Mouse (Mus musculus) heart, postnatal 36 days (tissue): ENCODE results near the gene Lrrc18. TPM values are rescaled to one million over a fixed set of nuclear protein-coding genes. Genes with fewer than 3 reads are reported as not detected.

Experiments
- DNase-seq, 2 experiments: peaks; one replicate each; pipeline ENCODE4 v3.0.0; 2021 to 2022
- intact Hi-C: fragments of 180-260 bp; cut with DNase I; formaldehyde crosslinking; loops from one replicate; pipeline ENCODE4 v1.15.1; 2025
- total RNA-seq, 2 experiments: library from RNA; stranded (reverse); gene quantifications; 2 replicates each; pipeline ENCODE4 v1.2.3; 2021

Lrrc18 gene
- total RNA-seq, 2 experiments from 2014 or later = 0.35 to 0.36 TPM

DNA sequence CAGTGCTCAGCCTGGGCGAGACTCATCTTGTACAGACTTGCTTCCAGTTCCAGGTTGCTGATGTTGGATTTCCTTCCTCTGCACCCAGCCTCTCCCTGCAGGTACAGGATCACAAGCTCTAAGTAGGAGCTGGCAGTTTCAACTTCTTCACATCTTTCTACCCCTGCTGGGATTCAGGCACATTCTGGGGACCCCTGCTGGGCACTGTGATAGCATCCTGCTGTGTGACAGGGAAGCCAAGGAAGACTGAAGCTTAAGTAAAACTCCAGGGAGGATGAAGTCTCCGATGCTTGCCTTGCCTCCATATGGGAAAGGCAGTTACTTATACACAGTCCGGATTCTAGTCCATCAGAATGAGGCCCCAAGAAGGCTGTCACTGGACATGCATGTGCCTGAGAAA is 45.6 kb downstream of the Lrrc18 start:
- no peak for DNase-seq
- intact Hi-C loops = no loop called here

DNA sequence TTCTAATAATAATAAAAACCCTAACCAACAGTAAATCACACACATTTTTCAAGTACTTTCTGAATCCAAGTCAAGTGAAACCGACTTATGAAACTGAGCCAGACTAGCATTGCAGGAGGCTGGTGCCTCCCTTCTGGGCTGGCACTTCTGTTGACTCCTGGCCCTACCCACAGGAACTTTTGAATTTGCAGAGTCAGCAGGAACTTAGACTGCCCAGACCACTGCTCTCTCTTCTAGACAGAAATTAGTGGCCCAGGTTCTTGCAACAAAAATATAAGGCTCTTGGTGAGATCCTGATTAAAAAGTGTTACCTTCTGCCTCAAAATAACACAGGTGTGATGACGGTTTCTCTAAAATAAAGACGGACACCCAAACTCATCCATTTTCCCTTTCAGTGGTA is 54.0 kb downstream of the Lrrc18 start:
- no peak for DNase-seq
- intact Hi-C loops = no loop called here

DNA sequence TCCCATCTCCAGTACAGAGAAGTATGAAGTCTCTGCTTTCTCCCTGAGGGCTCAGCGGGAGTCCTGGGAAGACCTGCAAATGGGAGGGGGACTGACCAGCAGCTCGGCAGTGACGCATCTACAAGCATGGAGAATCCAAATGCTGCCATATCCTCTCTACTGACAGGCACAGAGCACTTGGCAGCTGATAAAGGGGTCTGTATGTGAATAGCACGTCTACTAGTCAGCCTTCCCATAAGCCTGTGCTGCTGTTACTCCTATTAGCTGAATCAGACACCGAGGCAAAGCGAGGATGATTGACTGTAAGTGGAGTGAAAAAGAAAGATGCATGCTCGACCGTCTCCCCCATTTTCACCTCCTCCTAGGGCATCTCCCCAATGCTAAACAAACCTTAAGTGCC is 62.3 kb downstream of the Lrrc18 start:
- no peak for DNase-seq
- intact Hi-C loops = no loop called here

DNA sequence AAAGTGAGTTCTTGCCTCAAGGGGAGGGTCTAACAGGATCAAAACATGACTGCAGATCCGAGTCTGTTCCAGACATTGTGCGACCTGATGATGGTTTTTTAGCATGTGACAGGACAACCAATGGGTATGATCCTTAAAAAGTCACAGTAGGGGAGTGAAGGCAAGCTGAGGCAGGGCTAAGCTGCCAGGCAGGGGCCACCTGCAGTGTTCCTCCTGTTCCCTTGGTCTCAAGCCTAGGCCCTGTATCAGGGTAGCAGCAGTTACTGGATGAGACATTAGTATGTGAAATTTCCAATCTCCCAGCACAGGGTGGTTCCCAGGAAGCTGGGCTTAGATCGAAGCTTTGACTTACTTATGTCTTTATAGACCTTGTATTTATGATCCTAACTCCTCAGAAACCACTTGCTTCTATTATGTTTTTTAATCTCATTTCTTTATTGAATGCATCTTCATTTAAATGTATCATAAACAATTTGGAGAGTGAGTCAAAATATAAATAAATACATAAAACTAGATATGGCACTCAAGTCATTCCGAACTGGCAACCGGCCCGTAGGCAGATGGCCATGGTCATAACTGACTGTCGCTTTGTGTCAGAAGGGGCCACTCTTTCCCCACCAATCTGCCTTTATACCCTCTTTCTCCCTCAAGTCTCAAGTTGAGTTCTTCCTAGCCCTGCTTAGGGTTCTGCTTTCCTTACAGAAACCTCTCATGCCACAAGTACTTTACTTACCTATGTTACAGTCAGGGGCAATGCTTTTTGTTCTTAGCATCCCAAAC is 67.9 kb downstream of the Lrrc18 start:
- DNase-seq = no peak
- intact Hi-C loops = no loop called here

DNA sequence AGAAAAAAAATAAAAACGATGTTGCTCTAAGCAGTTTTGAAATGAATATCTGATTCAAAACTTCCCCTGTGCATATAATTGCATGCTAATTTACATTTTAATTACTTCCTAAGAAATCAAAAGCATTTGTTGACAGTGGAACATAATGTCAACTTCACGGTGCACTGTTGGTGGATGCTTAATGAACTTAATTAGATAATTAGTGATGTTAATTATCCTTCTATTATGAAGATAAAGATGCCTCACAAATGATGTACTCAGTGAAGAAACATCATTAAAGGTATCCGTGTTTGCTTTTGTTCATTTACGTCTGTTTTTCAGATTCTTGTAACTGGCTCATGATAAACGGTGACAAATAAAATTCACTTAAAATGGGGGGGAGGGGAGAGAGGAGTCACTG is 71.8 kb downstream of the Lrrc18 start:
- no peak for DNase-seq
- intact Hi-C loops = no loop called here

Other genes starting within 250 kb of the Lrrc18 start
- gene Tmem273, start 205.4 kb upstream of the Lrrc18 start, total RNA-seq = under 1 TPM; 0.97 to 0.98 TPM
- gene Fam170b, start 157.4 kb upstream of the Lrrc18 start, total RNA-seq = under 1 TPM in 1 of 2 experiments, not detected in 1; 0.17 TPM
- 10 to 100 TPM in 1 of 2 experiments, 1 to 10 TPM in 1; 7.0 to 10.2 TPM for gene Vstm4, start 134.6 kb upstream of the Lrrc18 start, total RNA-seq
- gene Wdfy4, start 194.1 kb downstream of the Lrrc18 start, total RNA-seq = 1 to 10 TPM; 2.1 to 3.1 TPM
- 1 to 10 TPM; 1.6 to 2.6 TPM for gene Arhgap22, start 222.6 kb downstream of the Lrrc18 start, total RNA-seq